Comparison of ENCODE assay signal across 23 mouse cellular contexts in the genomic region with DNA sequence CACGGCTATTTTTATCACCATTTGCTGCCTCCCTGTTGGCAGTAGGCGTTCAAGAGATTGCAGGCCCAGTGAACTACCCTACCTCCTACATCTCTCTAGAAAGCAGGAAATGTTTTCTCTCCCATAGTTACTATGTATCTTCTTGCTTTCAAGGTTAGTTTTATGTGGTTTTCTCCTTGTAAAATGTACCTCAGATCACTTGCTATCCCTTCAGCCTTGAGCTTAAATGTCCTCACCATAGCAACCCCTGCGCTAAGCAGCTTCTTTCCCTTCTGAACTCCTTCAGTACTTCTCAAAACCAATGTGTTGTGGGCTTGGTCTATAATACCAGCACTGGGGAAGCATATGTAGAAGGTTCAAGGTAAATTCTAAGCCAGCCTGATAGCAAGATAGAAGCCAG. TPM values are rescaled to one million over a fixed set of nuclear protein-coding genes. Genes with fewer than 3 reads are reported as not detected.
A peak's percentile ranks its signal among the peaks of the same experiment; 100 is the strongest.
DNase-seq lines count a peak whose midpoint lies in the region; TF ChIP-seq lines count a peak whose summit lies in the region.
"Had no signal": no experiment of that assay in that cellular context is flagged by ENCODE, and none has a peak within 500 bp of the region (broad histone marks: within the 10 kb centered on the region; RNA-seq: fewer than 3 reads in every experiment).

No protein-coding gene starts in this region.

- no peaks in the 10 kb centered on the region for H3K36me3 ChIP-seq in testis, adult 2 months (ENCODE audit: control insufficient read depth, insufficient read depth, low read length)
- H3K36me3 ChIP-seq: forebrain, embryonic 10.5 days; heart, embryonic 12.5 days; heart, embryonic 15.5 days had no signal

- no peak for TF ChIP-seq CTCF in testis, adult 2 months (IDR thresholded peaks at IDR 0.05; ENCODE audit: control insufficient read depth, insufficient read depth, insufficient replicate concordance, low read depth, low read length)

- DNase-seq in adrenal gland, postnatal 10 days = peak; percentile 26
- no peak for DNase-seq in adrenal gland, postnatal 25 days
- DNase-seq in testis, postnatal 10 days (ENCODE audit: low spot score) = no peak
- DNase-seq in testis, postnatal 14 days (ENCODE audit: low spot score) = peak; percentile 41
- no peak for DNase-seq in heart, postnatal 4 days
- DNase-seq: B cell, adult 2 months; cerebellum, adult 11-12 months; cerebellum, adult 8-10 months; cerebellum, postnatal 10 days; cerebellum, postnatal 36 days; embryo, embryonic 11 days; gastrocnemius, postnatal 14 days; heart, adult 18-20 months; heart, postnatal 10 days; heart, postnatal 36 days; kidney, adult 18-20 months had no signal

- H3K27ac ChIP-seq in testis, adult 2 months (ENCODE audit: control insufficient read depth, insufficient read depth, low read depth, low read length) = 0 out of 2 replicates have a peak overlapping the region, but pooled peaks have one; percentile 12
- H3K27ac ChIP-seq: forebrain, embryonic 10.5 days; forebrain, embryonic 13.5 days; heart, embryonic 15.5 days; hindbrain, embryonic 14.5 days; hindbrain, postnatal 0 days had no signal

- no peaks in the 10 kb centered on the region for H3K27me3 ChIP-seq in testis, adult 2 months (ENCODE audit: control insufficient read depth, insufficient read depth, low read length)
- H3K27me3 ChIP-seq: forebrain, embryonic 13.5 days; heart, embryonic 12.5 days; heart, embryonic 15.5 days had no signal

- H3K4me3 ChIP-seq in testis, adult 2 months (ENCODE audit: control insufficient read depth, low read depth, low read length) = no peak overlapping the region
- H3K4me3 ChIP-seq: forebrain, embryonic 10.5 days; forebrain, embryonic 13.5 days; heart, embryonic 12.5 days; heart, embryonic 15.5 days had no signal

- no peak for TF ChIP-seq POLR2A in testis, adult 2 months (IDR thresholded peaks at IDR 0.05; ENCODE audit: control insufficient read depth, low read depth, low read length)

- H3K4me1 ChIP-seq in testis, adult 2 months (ENCODE audit: control insufficient read depth, insufficient read depth, low read length) = peaks cover 10% of the 10 kb centered on the region

RNA-seq across cellular contexts. Expression of a gene that starts 3.1 kb away (rescaled TPM):
- total RNA-seq in adrenal gland, postnatal 10 days (2021) = 100 to 1,000 TPM; 145 to 155 TPM
- total RNA-seq in adrenal gland, postnatal 25 days (2021) = 200 and 227 TPM in 2 replicates
- polyA plus RNA-seq in testis, adult 2 months (2012; rRNA removed) = 14.2 and 15.3 TPM in 2 replicates
- total RNA-seq in heart, postnatal 4 days (2021) = 100 to 1,000 TPM; 113 to 115 TPM

RNA-seq across cellular contexts. Expression of a gene that starts 52.0 kb away (rescaled TPM):
- 10 to 100 TPM; 13.2 to 18.5 TPM for total RNA-seq in adrenal gland, postnatal 10 days (2021)
- 27.4 and 31.2 TPM in 2 replicates for total RNA-seq in adrenal gland, postnatal 25 days (2021)
- polyA plus RNA-seq in testis, adult 2 months (2012; rRNA removed) = 1.0 and 1.1 TPM in 2 replicates
- total RNA-seq in heart, postnatal 4 days (2021) = 1 to 10 TPM; 5.2 to 5.7 TPM

Comparison
In these comparisons a context has a peak if more than half of its experiments do, and no peak if none do; other contexts are left out.
1. DNase-seq: peak in adrenal gland, postnatal 10 days (single experiment) and testis, postnatal 14 days (single experiment); none in adrenal gland, postnatal 25 days (single experiment), testis, postnatal 10 days (single experiment) and heart, postnatal 4 days (single experiment).